Mouse (Mus musculus): ENCODE data around the gene Glud1. TPM values are rescaled to one million over a fixed set of nuclear protein-coding genes. Genes with fewer than 3 reads are reported as not detected.

The Glud1 gene
- total and polyA plus RNA-seq, 2 experiments from 2014 or later, result 143 to 243 TPM

DNA sequence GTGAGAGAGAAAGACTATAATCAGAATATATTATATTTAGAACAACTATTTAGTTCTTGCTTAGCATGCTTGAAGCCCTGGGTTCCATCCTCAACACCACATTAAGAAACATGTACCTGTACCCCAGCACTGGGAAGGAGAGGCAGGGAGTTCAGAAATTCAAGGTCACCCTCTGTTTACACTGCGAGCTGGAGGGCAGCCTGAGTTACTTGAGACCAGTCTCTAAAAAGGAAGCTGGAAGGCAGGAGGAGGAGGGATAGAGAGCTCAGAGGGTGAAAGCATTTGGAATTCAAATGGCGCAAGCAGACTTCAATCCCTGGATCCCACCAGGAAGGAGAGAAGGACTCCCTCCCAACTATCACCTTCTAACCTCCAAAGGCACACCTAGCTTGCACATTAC, 12.9 kb upstream of the Glud1 start:
- no peak overlapping the region for H3K27ac ChIP-seq
- H3K9ac ChIP-seq (replicated peaks; ENCODE audit: low read length), result no peak overlapping the region
- no peaks in the 10 kb centered on the region for H3K4me1 ChIP-seq (ENCODE audit: insufficient read depth, low read length)
- H3K36me3 ChIP-seq (ENCODE audit: insufficient read depth, low read length), result no peaks in the 10 kb centered on the region
- no peak for ATAC-seq
- no peak overlapping the region for H3K4me3 ChIP-seq (ENCODE audit: low read length)
- H3K4me2 ChIP-seq (ENCODE audit: low read depth, low read length), result no peak overlapping the region
- no peak for TF ChIP-seq CTCF (IDR thresholded peaks at IDR 0.05; ENCODE audit: low read depth)
- 65% methylated on average over 2 of the region's 2 CpGs for WGBS
- no peak for DNase-seq (ENCODE audit: low spot score)
- no peaks in the 10 kb centered on the region for H3K27me3 ChIP-seq (ENCODE audit: insufficient read depth, low read length)
- no peaks in the 10 kb centered on the region for H3K9me3 ChIP-seq (ENCODE audit: low read length)

DNA sequence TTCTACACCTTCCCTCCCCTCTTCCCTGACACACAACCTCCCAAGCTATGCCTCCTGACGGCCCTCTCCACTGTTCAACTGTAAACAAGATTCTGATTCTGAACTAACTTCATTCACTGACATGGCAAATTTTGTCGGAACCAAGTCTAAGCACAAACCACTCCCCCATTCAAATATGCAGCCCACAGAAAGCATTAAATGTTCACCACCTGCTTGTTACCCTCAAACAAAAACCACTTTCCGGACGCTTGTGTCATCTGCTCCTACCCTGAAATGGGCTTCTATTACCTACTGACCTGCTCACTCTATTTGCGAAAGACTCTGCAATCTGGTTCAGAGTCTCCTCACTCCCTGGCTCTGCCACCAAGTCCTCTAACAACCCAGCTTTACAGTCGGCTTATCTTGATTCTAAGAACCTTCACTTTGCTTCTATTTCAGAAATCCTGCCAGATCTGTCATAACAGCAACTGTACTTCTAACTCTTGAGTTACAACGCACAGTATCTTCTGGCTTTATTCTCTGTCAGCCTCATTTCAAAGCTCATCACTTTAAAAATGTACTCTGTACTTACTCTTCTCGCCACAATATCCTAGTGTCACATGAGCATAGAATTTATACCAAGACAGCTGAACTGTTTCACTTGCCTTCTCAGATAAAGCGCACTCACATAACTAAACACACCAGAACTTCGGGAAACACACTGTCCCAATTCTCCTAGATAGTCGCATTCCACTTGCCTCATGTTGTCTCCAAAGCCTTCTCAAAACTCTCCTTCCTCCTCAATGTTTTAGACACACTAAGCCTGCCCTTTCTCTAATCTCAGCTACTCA, 11.4 kb upstream of the Glud1 start:
- DNase-seq (ENCODE audit: low spot score) (no peak), ATAC-seq (no peak)
- Histone ChIP-seq H3K9ac (replicated peaks; ENCODE audit: low read length) (no peak overlapping the region), H3K36me3 (ENCODE audit: insufficient read depth, low read length) (no peaks in the 10 kb centered on the region), H3K27me3 (ENCODE audit: insufficient read depth, low read length) (no peaks in the 10 kb centered on the region), H3K27ac (no peak overlapping the region), H3K4me3 (ENCODE audit: low read length) (no peak overlapping the region), H3K9me3 (ENCODE audit: low read length) (no peaks in the 10 kb centered on the region), H3K4me2 (ENCODE audit: low read depth, low read length) (no peak overlapping the region), H3K4me1 (ENCODE audit: insufficient read depth, low read length) (no peaks in the 10 kb centered on the region)
- no peak for TF ChIP-seq CTCF (IDR thresholded peaks at IDR 0.05; ENCODE audit: low read depth)
- 82% methylated on average over 11 of the region's 11 CpGs for WGBS

DNA sequence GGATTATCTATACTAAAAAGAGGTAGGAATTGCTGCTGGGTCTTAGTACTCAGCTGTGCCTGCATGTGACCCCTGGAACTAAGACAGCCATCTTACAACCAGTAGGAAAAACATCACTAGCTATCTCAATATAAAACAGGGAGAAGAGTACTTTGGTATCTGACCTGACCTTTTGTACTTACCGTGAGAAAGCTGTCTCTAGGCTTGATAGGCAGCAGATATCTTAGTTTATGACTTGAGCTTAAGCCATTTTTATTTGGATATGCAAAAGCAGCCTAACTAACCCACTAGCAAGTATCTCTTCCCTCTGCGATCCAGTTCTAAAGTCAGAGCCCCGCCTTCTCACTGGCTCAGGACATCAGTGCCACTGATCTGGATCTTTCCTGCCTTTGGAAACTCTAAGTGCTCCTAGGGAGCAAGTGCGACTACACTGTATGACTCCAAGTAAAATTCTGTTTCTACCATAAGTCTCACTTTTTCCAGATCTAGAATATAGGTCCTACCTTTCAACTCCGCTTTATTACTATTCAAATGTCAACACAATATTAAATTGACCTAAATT, 7.8 kb upstream of the Glud1 start:
- ATAC-seq (no peak), DNase-seq (ENCODE audit: low spot score) (no peak)
- WGBS, result 87% methylated on average over 5 of the region's 5 CpGs
- Histone ChIP-seq H3K36me3 (ENCODE audit: insufficient read depth, low read length) (no peaks in the 10 kb centered on the region), H3K4me2 (ENCODE audit: low read depth, low read length) (no peak overlapping the region), H3K9me3 (ENCODE audit: low read length) (no peaks in the 10 kb centered on the region), H3K27me3 (ENCODE audit: insufficient read depth, low read length) (no peaks in the 10 kb centered on the region), H3K4me3 (ENCODE audit: low read length) (no peak overlapping the region), H3K9ac (replicated peaks; ENCODE audit: low read length) (no peak overlapping the region), H3K4me1 (ENCODE audit: insufficient read depth, low read length) (no peaks in the 10 kb centered on the region), H3K27ac (no peak overlapping the region)
- TF ChIP-seq CTCF (IDR thresholded peaks at IDR 0.05; ENCODE audit: low read depth), result no peak

DNA sequence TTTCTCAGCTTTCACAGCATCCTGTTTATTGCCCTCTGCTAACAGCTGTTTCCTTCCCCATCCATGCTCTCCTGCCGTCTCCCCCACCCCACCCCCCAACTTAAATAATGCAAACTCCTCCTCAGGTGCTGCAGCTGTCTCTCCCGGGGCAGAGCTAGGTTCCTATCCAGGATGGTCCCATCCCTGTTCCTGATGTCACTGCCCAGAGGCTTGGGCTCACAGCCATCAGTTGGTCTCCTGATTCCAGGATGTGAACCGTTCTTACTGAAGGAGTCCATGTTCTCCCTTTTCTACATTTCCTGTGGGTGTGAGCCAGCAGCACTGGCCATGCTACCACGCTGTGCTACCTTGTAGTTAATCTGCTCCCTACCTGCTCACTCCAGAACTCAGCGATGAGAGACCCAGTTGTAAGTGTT, 7.3 kb upstream of the Glud1 start:
- no peak for TF ChIP-seq CTCF (IDR thresholded peaks at IDR 0.05; ENCODE audit: low read depth)
- Histone ChIP-seq H3K4me1 (ENCODE audit: insufficient read depth, low read length) (no peaks in the 10 kb centered on the region), H3K4me2 (ENCODE audit: low read depth, low read length) (no peak overlapping the region), H3K9ac (replicated peaks; ENCODE audit: low read length) (no peak overlapping the region), H3K36me3 (ENCODE audit: insufficient read depth, low read length) (no peaks in the 10 kb centered on the region), H3K9me3 (ENCODE audit: low read length) (no peaks in the 10 kb centered on the region), H3K27ac (no peak overlapping the region; the same call in 1 of the 2 replicates), H3K4me3 (ENCODE audit: low read length) (no peak overlapping the region), H3K27me3 (ENCODE audit: insufficient read depth, low read length) (no peaks in the 10 kb centered on the region)
- ATAC-seq, result no peak
- no peak for DNase-seq (ENCODE audit: low spot score)
- WGBS, result 46% methylated on average over 5 of the region's 5 CpGs

DNA sequence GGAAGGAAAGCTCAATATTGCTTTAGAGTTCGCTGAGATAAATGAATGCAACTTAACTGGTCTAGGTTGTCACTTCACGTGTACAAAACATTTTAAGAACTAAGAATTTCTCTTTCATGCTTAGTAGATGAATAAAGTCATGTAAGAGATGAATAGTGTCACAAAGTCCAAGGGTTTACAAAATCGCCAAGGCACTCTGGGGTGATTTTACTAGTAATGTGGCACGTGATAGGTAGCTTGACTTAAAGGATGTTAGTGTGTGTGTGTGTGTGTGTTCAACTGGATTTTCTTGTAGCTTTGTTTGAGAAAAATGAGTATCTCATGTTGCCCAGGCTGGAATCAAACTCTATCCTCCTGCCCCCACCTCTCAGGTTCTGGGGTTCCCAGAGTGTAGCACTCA, 1.3 kb upstream of the Glud1 start:
- no peaks in the 10 kb centered on the region for H3K27me3 ChIP-seq (ENCODE audit: insufficient read depth, low read length)
- no peaks in the 10 kb centered on the region for H3K4me1 ChIP-seq (ENCODE audit: insufficient read depth, low read length)
- ATAC-seq (no peak), DNase-seq (ENCODE audit: low spot score) (no peak)
- no peak overlapping the region for H3K27ac ChIP-seq
- no peak overlapping the region for H3K4me3 ChIP-seq (ENCODE audit: low read length)
- H3K36me3 ChIP-seq (ENCODE audit: insufficient read depth, low read length), result no peaks in the 10 kb centered on the region
- no peak for TF ChIP-seq CTCF (IDR thresholded peaks at IDR 0.05; ENCODE audit: low read depth)
- H3K9me3 ChIP-seq (ENCODE audit: low read length), result no peaks in the 10 kb centered on the region
- H3K4me2 ChIP-seq (ENCODE audit: low read depth, low read length), result no peak overlapping the region
- WGBS, result 93% methylated on average over 4 of the region's 4 CpGs
- no peak overlapping the region for H3K9ac ChIP-seq (replicated peaks; ENCODE audit: low read length)

DNA sequence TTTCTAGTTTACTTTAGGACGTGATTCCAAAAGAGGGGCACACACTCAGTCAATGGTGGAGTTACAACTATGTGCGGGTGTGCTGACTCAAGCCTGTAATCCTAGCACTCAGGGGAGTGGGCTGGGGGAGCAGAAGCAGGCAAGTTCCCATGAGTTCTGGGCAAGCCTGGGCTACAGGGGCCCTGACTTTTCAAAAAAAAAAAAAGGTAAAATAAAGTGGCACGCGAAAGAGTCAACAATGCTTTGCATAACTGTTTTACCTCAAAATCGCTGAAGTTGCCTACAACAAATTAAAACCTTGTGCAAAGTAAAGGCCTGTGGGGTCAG, 657 bp upstream of the Glud1 start:
- no peaks in the 10 kb centered on the region for H3K27me3 ChIP-seq (ENCODE audit: insufficient read depth, low read length)
- WGBS, result 11% methylated on average over 5 of the region's 5 CpGs
- no peak for DNase-seq (ENCODE audit: low spot score)
- H3K9me3 ChIP-seq (ENCODE audit: low read length), result no peaks in the 10 kb centered on the region
- no peak for TF ChIP-seq CTCF (IDR thresholded peaks at IDR 0.05; ENCODE audit: low read depth)
- peak overlapping the region; percentile 82 for H3K4me3 ChIP-seq (ENCODE audit: low read length)
- no peaks in the 10 kb centered on the region for H3K36me3 ChIP-seq (ENCODE audit: insufficient read depth, low read length)
- peak overlapping the region; percentile 97 for H3K9ac ChIP-seq (replicated peaks; ENCODE audit: low read length)
- H3K4me2 ChIP-seq (ENCODE audit: low read depth, low read length), result peak overlapping the region; percentile 72
- no peak for ATAC-seq
- H3K4me1 ChIP-seq (ENCODE audit: insufficient read depth, low read length), result no peaks in the 10 kb centered on the region
- H3K27ac ChIP-seq, result peak overlapping the region; percentile 93

DNA sequence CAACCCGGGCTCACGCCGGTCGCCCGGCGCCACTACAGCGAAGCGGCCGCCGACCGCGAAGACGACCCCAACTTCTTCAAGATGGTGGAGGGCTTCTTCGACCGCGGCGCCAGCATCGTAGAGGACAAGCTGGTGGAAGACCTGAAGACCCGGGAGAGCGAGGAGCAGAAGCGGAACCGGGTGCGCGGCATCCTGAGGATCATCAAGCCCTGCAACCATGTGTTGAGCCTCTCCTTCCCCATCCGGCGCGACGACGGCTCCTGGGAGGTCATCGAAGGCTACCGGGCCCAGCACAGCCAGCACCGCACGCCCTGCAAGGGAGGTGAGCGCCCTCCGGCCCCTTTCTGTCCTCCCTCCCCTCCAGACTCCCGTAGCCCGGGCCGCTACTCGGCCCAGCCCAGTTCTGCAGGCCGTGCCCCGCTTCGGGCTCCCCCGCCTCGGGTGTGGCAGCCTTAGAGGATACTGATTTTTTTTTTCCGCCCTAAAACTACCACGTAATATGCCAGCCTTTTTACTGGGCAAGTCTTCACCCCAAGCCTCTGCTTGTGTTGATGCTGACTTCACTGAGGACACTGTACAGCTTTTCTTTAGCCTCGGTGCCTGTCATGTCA, 599 bp downstream of the Glud1 start:
- no peaks in the 10 kb centered on the region for H3K27me3 ChIP-seq (ENCODE audit: insufficient read depth, low read length)
- H3K4me3 ChIP-seq (ENCODE audit: low read length), result peak overlapping the region; percentile 82
- ATAC-seq (peak; percentile 24), DNase-seq (ENCODE audit: low spot score) (peak; percentile 40)
- no peaks in the 10 kb centered on the region for H3K9me3 ChIP-seq (ENCODE audit: low read length)
- H3K9ac ChIP-seq (replicated peaks; ENCODE audit: low read length), result peak overlapping the region; percentile 97
- no peaks in the 10 kb centered on the region for H3K36me3 ChIP-seq (ENCODE audit: insufficient read depth, low read length)
- TF ChIP-seq CTCF (IDR thresholded peaks at IDR 0.05; ENCODE audit: low read depth), result no peak
- H3K4me1 ChIP-seq (ENCODE audit: insufficient read depth, low read length), result no peaks in the 10 kb centered on the region
- peak overlapping the region; percentile 72 for H3K4me2 ChIP-seq (ENCODE audit: low read depth, low read length)
- peak overlapping the region; percentile 93 for H3K27ac ChIP-seq
- under 1% methylated on average over 45 of the region's 47 CpGs for WGBS

Data from hindbrain, postnatal 0 days (tissue).